ENCODE assay signal across 10 mouse cellular contexts in the genomic region with DNA sequence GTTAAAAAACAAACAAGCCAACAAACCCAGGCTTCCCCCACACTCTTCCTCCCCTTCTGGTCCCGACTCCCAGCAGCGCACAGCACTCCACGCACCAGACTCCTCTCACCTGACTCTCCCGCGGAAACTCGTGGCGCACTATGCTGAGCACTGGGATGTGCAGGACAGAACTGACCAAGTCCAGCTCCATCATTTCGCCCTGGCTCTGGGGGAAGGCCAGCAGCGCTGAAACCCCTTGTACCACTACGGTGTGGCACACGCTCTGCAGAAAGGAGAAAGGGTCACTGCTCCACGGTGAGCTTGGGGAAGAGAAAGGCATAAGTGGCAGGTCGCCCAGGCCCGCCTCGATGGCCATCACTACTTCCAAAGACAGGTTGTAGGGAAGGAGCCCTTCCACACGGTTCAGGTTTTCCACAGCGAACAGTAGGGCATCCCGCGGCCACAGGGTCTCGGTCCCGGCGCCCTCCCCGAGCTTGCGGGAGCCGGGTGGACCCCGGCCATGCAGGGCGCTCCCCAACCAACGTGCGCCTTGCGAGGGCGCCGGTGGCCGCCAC. TPM values are rescaled to one million over a fixed set of nuclear protein-coding genes. Genes with fewer than 3 reads are reported as not detected.
A peak's percentile ranks its signal among the peaks of the same experiment; 100 is the strongest.
DNase-seq lines count a peak whose midpoint lies in the region; ATAC-seq lines count a peak whose summit lies in the region.
"Had no signal": no experiment of that assay in that cellular context is flagged by ENCODE, and none has a peak within 500 bp of the region (broad histone marks: within the 10 kb centered on the region; RNA-seq: fewer than 3 reads in every experiment).

No protein-coding gene starts in this region.

- no peak overlapping the region for H3K9ac ChIP-seq in lung, embryonic 15.5 days

- peak overlapping the region; percentile 87 for H3K4me2 ChIP-seq in lung, embryonic 15.5 days

- H3K9me3 ChIP-seq in lung, embryonic 15.5 days = no peaks in the 10 kb centered on the region

- peak; percentile 57 to 58 for DNase-seq in cerebellum, postnatal 10 days
- no peak for DNase-seq in cerebellum, adult 9-10 months
- DNase-seq in lung, postnatal 14 days = no peak
- DNase-seq in layer of hippocampus, postnatal 36 days = peak; percentile 24
- DNase-seq in right cerebral cortex, adult 18-20 months = peak; percentile 17
- no peak for DNase-seq in urinary bladder, postnatal 25 days (ENCODE audit: low spot score)
- DNase-seq in urinary bladder, postnatal 36 days (ENCODE audit: low spot score in 2 of 2) = no peak

- H3K4me3 ChIP-seq in lung, embryonic 15.5 days = peak overlapping the region; percentile 44
- H3K4me3 ChIP-seq: megakaryocyte, embryonic 14.5 days had no signal

- H3K27me3 ChIP-seq in lung, embryonic 15.5 days = peaks cover 46% of the 10 kb centered on the region

- peaks cover 17% of the 10 kb centered on the region for H3K4me1 ChIP-seq in lung, embryonic 15.5 days
- H3K4me1 ChIP-seq: megakaryocyte, embryonic 14.5 days had no signal

- 2% methylated on average over 32 of the region's 33 CpGs for WGBS in lung, embryonic 15.5 days

- no peak overlapping the region for H3K27ac ChIP-seq in lung, embryonic 15.5 days

- no peaks in the 10 kb centered on the region for H3K36me3 ChIP-seq in lung, embryonic 15.5 days

- no peak for ATAC-seq in lung, embryonic 15.5 days (ENCODE audit: borderline replicate concordance, extremely low read depth, low FRiP score, low TSS enrichment)

RNA-seq across cellular contexts. Expression of a gene that starts 1.2 kb away (rescaled TPM):
- 0.37 and 0.47 TPM in 2 replicates for polyA plus RNA-seq in lung, embryonic 15.5 days (2015; fragmentation: Nextera tagmentation; extraction: Ambion mirVana)
- total RNA-seq in layer of hippocampus, postnatal 36 days (2021) = 10 to 100 TPM; 33.3 to 35.4 TPM
- total RNA-seq: common myeloid progenitor, adult 5-6 weeks had no signal

Comparison
In these comparisons a context has a peak if more than half of its experiments do, and no peak if none do; other contexts are left out.
1. DNase-seq: peak in cerebellum, postnatal 10 days (2 of 2), layer of hippocampus, postnatal 36 days (2 of 2) and right cerebral cortex, adult 18-20 months (single experiment); none in cerebellum, adult 9-10 months (single experiment), lung, postnatal 14 days (single experiment), urinary bladder, postnatal 25 days (single experiment) and urinary bladder, postnatal 36 days (0 of 2).